Mouse (Mus musculus): Measurements from ENCODE around the gene Ywhah. TPM values are rescaled to one million over a fixed set of nuclear protein-coding genes. Genes with fewer than 3 reads are reported as not detected.

Gene Ywhah
- polyA plus RNA-seq, 1 experiment from 2014 or later: 417 TPM

DNA sequence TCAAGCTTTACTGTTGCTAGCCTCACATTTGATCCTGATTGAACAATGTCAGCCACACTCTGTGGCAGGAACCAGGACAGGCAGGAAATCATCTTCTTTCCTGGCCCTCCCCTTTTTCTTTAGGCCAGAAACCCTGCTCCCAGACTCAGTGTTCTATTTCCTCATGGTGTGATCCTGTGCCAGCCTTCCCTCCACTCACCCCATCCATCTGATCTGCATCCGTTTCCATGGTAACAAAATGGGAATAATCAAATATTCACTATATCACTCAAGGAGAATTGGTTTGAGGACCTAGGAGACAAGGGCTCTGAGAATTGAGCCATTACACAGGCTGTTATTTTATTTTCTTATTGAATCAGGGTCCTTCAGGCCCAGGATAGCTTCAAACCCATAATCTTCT, 22.1 kb upstream of the Ywhah start:
- Histone ChIP-seq H3K27ac (ENCODE audit: low read length) (no peak overlapping the region), H3K27me3 (ENCODE audit: control insufficient read depth, insufficient read depth, low read depth, low read length) (no peaks in the 10 kb centered on the region), H3K9me3 (ENCODE audit: control insufficient read depth, low read length) (no peaks in the 10 kb centered on the region), H3K4me1 (replicated peaks; ENCODE audit: control insufficient read depth, insufficient read depth, low read length) (no peaks in the 10 kb centered on the region), H3K4me2 (ENCODE audit: low read depth, low read length) (no peak overlapping the region), H3K9ac (ENCODE audit: low read length) (no peak overlapping the region), H3K36me3 (ENCODE audit: control insufficient read depth, insufficient read depth, low read length) (no peaks in the 10 kb centered on the region), H3K4me3 (ENCODE audit: low read length) (no peak overlapping the region)
- ATAC-seq (ENCODE audit: low read depth): no peak
- 60% methylated on average over 1 of the region's 1 CpGs for WGBS

DNA sequence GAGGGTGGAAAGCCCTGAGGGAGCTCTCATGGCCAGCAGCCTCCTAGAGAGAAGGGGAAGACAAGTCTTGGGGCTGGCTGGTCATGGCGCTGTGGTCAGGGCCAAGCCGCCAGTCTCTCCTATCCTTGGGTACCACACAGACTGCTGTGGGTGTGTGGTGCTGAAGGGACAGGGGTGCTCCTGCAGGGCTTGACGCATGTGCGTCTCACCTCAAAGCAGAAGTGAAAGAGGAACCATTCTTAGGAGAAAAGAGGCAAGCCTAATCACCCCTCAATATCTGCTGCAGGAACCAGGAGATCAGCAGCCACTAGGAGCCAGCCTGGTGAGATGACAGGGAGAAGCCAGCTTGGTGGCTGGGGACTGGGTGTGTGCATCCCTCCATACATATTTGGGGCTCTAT, 20.9 kb upstream of the Ywhah start:
- Histone ChIP-seq H3K27me3 (ENCODE audit: control insufficient read depth, insufficient read depth, low read depth, low read length) (no peaks in the 10 kb centered on the region), H3K36me3 (ENCODE audit: control insufficient read depth, insufficient read depth, low read length) (no peaks in the 10 kb centered on the region), H3K27ac (ENCODE audit: low read length) (no peak overlapping the region), H3K4me1 (replicated peaks; ENCODE audit: control insufficient read depth, insufficient read depth, low read length) (no peaks in the 10 kb centered on the region), H3K4me2 (ENCODE audit: low read depth, low read length) (no peak overlapping the region), H3K9ac (ENCODE audit: low read length) (no peak overlapping the region), H3K4me3 (ENCODE audit: low read length) (no peak overlapping the region), H3K9me3 (ENCODE audit: control insufficient read depth, low read length) (no peaks in the 10 kb centered on the region)
- no peak for ATAC-seq (ENCODE audit: low read depth)
- WGBS: 36% methylated on average over 4 of the region's 4 CpGs

GRCm38 (mm10) chr5:32998783-32999182, 19.8 kb upstream of the Ywhah start:
- 66% methylated on average over 4 of the region's 4 CpGs for WGBS
- ATAC-seq (ENCODE audit: low read depth): no peak
- no peak overlapping the region for H3K27ac ChIP-seq (ENCODE audit: low read length)

DNA sequence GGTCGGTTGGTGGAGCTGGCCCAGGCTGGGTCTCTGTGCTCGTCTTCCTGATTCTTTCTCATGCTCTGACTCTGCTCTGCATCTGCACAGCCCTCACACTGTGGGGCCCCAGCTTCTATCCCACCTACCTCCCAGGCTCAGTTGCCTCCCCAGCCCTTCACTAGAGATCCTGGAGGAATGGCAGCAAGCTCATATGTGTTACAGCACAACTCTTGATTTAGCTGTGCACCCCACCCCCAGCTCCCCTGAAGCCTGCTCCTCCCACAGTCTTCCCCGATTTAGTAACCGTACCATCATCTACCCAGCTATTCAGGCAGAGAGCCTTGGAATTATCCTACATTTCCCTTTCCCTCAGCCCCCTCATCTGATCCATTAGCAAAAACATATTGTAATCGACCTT, 17.5 kb upstream of the Ywhah start:
- Histone ChIP-seq H3K4me1 (replicated peaks; ENCODE audit: control insufficient read depth, insufficient read depth, low read length) (no peaks in the 10 kb centered on the region), H3K4me2 (ENCODE audit: low read depth, low read length) (no peak overlapping the region), H3K27ac (ENCODE audit: low read length) (no peak overlapping the region), H3K4me3 (ENCODE audit: low read length) (no peak overlapping the region), H3K9ac (ENCODE audit: low read length) (no peak overlapping the region), H3K9me3 (ENCODE audit: control insufficient read depth, low read length) (no peaks in the 10 kb centered on the region), H3K27me3 (ENCODE audit: control insufficient read depth, insufficient read depth, low read depth, low read length) (no peaks in the 10 kb centered on the region), H3K36me3 (ENCODE audit: control insufficient read depth, insufficient read depth, low read length) (no peaks in the 10 kb centered on the region)
- WGBS: 77% methylated on average over 5 of the region's 5 CpGs
- ATAC-seq (ENCODE audit: low read depth): no peak

More at GRCm38 (mm10) chr5:32998783-32999182, 19.8 kb upstream of the Ywhah start:
- H3K9ac ChIP-seq (ENCODE audit: low read length): no peak overlapping the region
- H3K27me3 ChIP-seq (ENCODE audit: control insufficient read depth, insufficient read depth, low read depth, low read length): no peaks in the 10 kb centered on the region
- no peak overlapping the region for H3K4me2 ChIP-seq (ENCODE audit: low read depth, low read length)
- H3K4me3 ChIP-seq (ENCODE audit: low read length): no peak overlapping the region
- no peaks in the 10 kb centered on the region for H3K9me3 ChIP-seq (ENCODE audit: control insufficient read depth, low read length)
- no peaks in the 10 kb centered on the region for H3K4me1 ChIP-seq (replicated peaks; ENCODE audit: control insufficient read depth, insufficient read depth, low read length)
- H3K36me3 ChIP-seq (ENCODE audit: control insufficient read depth, insufficient read depth, low read length): no peaks in the 10 kb centered on the region

- Histone ChIP-seq H3K9ac (ENCODE audit: low read length) (no peak overlapping the region), H3K4me1 (replicated peaks; ENCODE audit: control insufficient read depth, insufficient read depth, low read length) (no peaks in the 10 kb centered on the region), H3K9me3 (ENCODE audit: control insufficient read depth, low read length) (no peaks in the 10 kb centered on the region), H3K27ac (ENCODE audit: low read length) (no peak overlapping the region), H3K27me3 (ENCODE audit: control insufficient read depth, insufficient read depth, low read depth, low read length) (no peaks in the 10 kb centered on the region), H3K36me3 (ENCODE audit: control insufficient read depth, insufficient read depth, low read length) (no peaks in the 10 kb centered on the region), H3K4me2 (ENCODE audit: low read depth, low read length) (no peak overlapping the region), H3K4me3 (ENCODE audit: low read length) (no peak overlapping the region)
- 77% methylated on average over 5 of the region's 5 CpGs for WGBS
- ATAC-seq (ENCODE audit: low read depth): no peak
These were observed 15.8 kb upstream of the Ywhah start for GRCm38 (mm10) chr5:33002781-33003180.

- no peak overlapping the region for H3K27ac ChIP-seq (ENCODE audit: low read length)
- H3K4me2 ChIP-seq (ENCODE audit: low read depth, low read length): no peak overlapping the region
- H3K4me3 ChIP-seq (ENCODE audit: low read length): no peak overlapping the region
- H3K27me3 ChIP-seq (ENCODE audit: control insufficient read depth, insufficient read depth, low read depth, low read length): no peaks in the 10 kb centered on the region
- H3K9me3 ChIP-seq (ENCODE audit: control insufficient read depth, low read length): no peaks in the 10 kb centered on the region
- no peak overlapping the region for H3K9ac ChIP-seq (ENCODE audit: low read length)
- ATAC-seq (ENCODE audit: low read depth): no peak
- WGBS: 52% methylated on average over 6 of the region's 6 CpGs
- no peaks in the 10 kb centered on the region for H3K4me1 ChIP-seq (replicated peaks; ENCODE audit: control insufficient read depth, insufficient read depth, low read length)
- H3K36me3 ChIP-seq (ENCODE audit: control insufficient read depth, insufficient read depth, low read length): no peaks in the 10 kb centered on the region
These were observed 15.1 kb upstream of the Ywhah start for GRCm38 (mm10) chr5:33003500-33003899.

DNA sequence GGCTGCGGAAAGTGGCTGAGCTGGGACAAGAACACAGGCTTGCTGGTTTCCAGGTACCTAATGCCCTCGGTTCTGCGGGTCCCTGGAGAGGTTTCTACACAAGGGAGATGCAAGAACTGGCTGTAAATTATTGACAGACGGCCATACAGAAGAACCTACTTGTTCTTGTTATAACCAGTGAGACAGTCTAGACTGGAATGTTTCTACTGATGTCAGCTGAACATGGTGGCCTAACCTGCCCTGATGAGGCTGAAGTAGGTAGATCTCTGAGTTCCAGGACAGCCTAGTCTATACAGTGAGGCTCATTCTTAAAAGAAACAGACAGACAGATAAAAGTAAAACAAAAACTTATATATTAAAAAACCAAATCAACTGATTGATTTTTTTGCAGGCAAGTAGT, 14.5 kb upstream of the Ywhah start:
- no peak overlapping the region for H3K27ac ChIP-seq (ENCODE audit: low read length)
- 53% methylated on average over 4 of the region's 4 CpGs for WGBS
- no peak overlapping the region for H3K9ac ChIP-seq (ENCODE audit: low read length)
- H3K9me3 ChIP-seq (ENCODE audit: control insufficient read depth, low read length): no peaks in the 10 kb centered on the region
- H3K27me3 ChIP-seq (ENCODE audit: control insufficient read depth, insufficient read depth, low read depth, low read length): no peaks in the 10 kb centered on the region
- H3K4me2 ChIP-seq (ENCODE audit: low read depth, low read length): no peak overlapping the region
- H3K4me3 ChIP-seq (ENCODE audit: low read length): no peak overlapping the region
- no peaks in the 10 kb centered on the region for H3K36me3 ChIP-seq (ENCODE audit: control insufficient read depth, insufficient read depth, low read length)
- no peaks in the 10 kb centered on the region for H3K4me1 ChIP-seq (replicated peaks; ENCODE audit: control insufficient read depth, insufficient read depth, low read length)
- ATAC-seq (ENCODE audit: low read depth): no peak

DNA sequence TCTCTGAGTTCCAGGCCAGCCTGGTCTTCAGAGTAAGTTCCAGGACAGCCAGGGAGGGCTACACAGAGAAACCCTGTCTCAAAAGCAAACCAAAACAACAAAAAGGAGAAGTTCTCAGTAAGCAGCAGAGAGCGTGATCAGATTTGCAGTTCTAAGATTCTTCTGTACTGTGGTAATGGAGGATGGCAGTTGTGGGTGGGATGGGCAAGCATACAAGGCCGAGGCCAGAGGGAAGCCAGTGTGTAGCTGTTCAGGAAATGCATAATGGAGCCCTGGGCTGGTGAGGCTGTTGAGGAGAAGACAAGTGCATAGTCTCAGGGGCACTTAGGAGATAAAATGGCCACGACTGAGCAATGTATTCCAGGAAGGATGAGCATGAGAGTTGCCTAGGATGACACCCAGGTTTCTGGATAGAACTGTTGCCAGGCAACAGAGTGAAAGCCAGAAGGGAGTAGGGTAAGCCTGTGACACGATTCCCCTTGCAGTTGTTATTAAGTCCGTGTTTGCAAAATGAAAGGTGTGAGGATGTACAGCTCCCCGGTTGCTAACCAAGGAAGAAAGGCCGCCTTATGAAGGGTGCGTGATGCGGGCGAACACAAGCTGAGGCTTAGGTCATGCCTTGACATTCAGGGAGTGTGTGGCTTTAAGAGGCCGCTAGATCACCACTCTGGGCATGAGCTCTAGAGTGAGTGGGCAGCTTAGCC, 13.0 kb upstream of the Ywhah start:
- no peaks in the 10 kb centered on the region for H3K36me3 ChIP-seq (ENCODE audit: control insufficient read depth, insufficient read depth, low read length)
- no peaks in the 10 kb centered on the region for H3K9me3 ChIP-seq (ENCODE audit: control insufficient read depth, low read length)
- H3K4me2 ChIP-seq (ENCODE audit: low read depth, low read length): no peak overlapping the region
- H3K27ac ChIP-seq (ENCODE audit: low read length): no peak overlapping the region
- H3K4me3 ChIP-seq (ENCODE audit: low read length): no peak overlapping the region
- 65% methylated on average over 11 of the region's 11 CpGs for WGBS
- ATAC-seq (ENCODE audit: low read depth): no peak
- no peaks in the 10 kb centered on the region for H3K27me3 ChIP-seq (ENCODE audit: control insufficient read depth, insufficient read depth, low read depth, low read length)
- H3K4me1 ChIP-seq (replicated peaks; ENCODE audit: control insufficient read depth, insufficient read depth, low read length): no peaks in the 10 kb centered on the region
- no peak overlapping the region for H3K9ac ChIP-seq (ENCODE audit: low read length)

GRCm38 (mm10) chr5:33006670-33007069, 11.9 kb upstream of the Ywhah start:
- H3K27ac ChIP-seq (ENCODE audit: low read length): no peak overlapping the region
- no peaks in the 10 kb centered on the region for H3K27me3 ChIP-seq (ENCODE audit: control insufficient read depth, insufficient read depth, low read depth, low read length)
- no peak overlapping the region for H3K4me2 ChIP-seq (ENCODE audit: low read depth, low read length)
- no peak overlapping the region for H3K4me3 ChIP-seq (ENCODE audit: low read length)
- no peaks in the 10 kb centered on the region for H3K9me3 ChIP-seq (ENCODE audit: control insufficient read depth, low read length)
- WGBS: 33% methylated on average over 8 of the region's 8 CpGs
- no peak overlapping the region for H3K9ac ChIP-seq (ENCODE audit: low read length)
- no peak for ATAC-seq (ENCODE audit: low read depth)
- H3K36me3 ChIP-seq (ENCODE audit: control insufficient read depth, insufficient read depth, low read length): no peaks in the 10 kb centered on the region
- no peaks in the 10 kb centered on the region for H3K4me1 ChIP-seq (replicated peaks; ENCODE audit: control insufficient read depth, insufficient read depth, low read length)

DNA sequence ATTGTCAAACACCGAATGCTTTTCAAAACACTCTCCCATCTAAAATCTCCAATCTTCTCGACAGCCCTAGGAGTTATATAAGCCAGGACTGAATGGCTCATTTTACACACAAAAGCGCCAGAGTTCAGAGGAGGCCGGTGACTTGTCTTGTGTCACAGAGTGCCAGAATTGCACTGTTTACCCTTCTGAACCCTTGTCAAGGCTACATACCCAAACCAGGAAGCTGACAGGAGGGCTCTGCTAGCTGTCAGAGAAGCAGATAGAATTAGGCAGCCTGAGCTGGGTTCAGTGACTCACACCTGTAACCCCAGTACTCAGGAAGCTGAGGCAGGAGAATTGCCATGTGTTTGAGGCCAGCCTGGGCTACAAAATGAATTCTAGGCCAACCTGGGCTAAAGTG, 11.2 kb upstream of the Ywhah start:
- 65% methylated on average over 4 of the region's 4 CpGs for WGBS
- Histone ChIP-seq H3K9me3 (ENCODE audit: control insufficient read depth, low read length) (no peaks in the 10 kb centered on the region), H3K4me2 (ENCODE audit: low read depth, low read length) (no peak overlapping the region), H3K9ac (ENCODE audit: low read length) (no peak overlapping the region), H3K36me3 (ENCODE audit: control insufficient read depth, insufficient read depth, low read length) (no peaks in the 10 kb centered on the region), H3K4me3 (ENCODE audit: low read length) (no peak overlapping the region), H3K4me1 (replicated peaks; ENCODE audit: control insufficient read depth, insufficient read depth, low read length) (no peaks in the 10 kb centered on the region), H3K27ac (ENCODE audit: low read length) (no peak overlapping the region), H3K27me3 (ENCODE audit: control insufficient read depth, insufficient read depth, low read depth, low read length) (no peaks in the 10 kb centered on the region)
- ATAC-seq (ENCODE audit: low read depth): no peak
